8 mouse cellular contexts compared by ENCODE assay signal in the genomic region with DNA sequence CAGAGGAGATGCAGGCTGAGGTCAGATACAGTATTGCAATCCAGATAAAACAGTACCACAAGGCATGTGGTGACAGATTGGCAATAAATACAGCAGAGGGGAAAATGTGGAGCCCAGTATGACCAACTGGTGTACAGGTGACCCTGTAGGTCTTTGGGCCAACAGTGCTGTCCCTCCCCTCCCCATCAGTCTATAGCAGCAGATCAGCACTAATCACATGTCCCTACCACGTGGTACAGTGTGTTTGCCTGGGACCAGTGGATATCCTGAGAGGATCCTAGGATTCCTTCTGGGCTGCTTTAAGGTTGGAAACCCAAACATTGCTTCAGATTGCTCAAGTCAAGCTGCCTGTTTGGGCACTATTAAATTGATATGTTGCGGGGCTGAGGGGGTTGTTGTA. TPM values are rescaled to one million over a fixed set of nuclear protein-coding genes. Genes with fewer than 3 reads are reported as not detected.
DNase-seq lines count a peak whose midpoint lies in the region; ATAC-seq and TF ChIP-seq lines count a peak whose summit lies in the region.

No protein-coding gene starts in this region.

- TF ChIP-seq CTCF in E14TG2a.4 (conservative IDR thresholded peaks at IDR 0.05; ENCODE audit: low read length), result no peak

- no peak for ATAC-seq in heart, embryonic 16.5 days (replicated peaks; ENCODE audit: extremely low read depth, insufficient read depth, low FRiP score)
- no peak for ATAC-seq in liver, embryonic 16.5 days (ENCODE audit: low read depth)

- peak; percentile 89 for DNase-seq in heart, adult 11 months
- DNase-seq in heart, adult 9 months (ENCODE audit: low spot score in 2 of 2), result no peak
- no peak for DNase-seq in embryo, embryonic 9.5 days (ENCODE audit: extremely low spot score)
- DNase-seq in cerebellum, adult 8-10 months, result no peak
- no peak for DNase-seq in ovary, postnatal 10 days (ENCODE audit: low spot score)

- H3K27ac ChIP-seq in heart, embryonic 16.5 days (ENCODE audit: low read length), result no peak overlapping the region
- H3K27ac ChIP-seq in liver, embryonic 16.5 days (ENCODE audit: low read length), result no peak overlapping the region

- peak overlapping the region; percentile 98 for H3K4me2 ChIP-seq in heart, embryonic 16.5 days (ENCODE audit: low read depth, low read length)
- peak overlapping the region; percentile 92 for H3K4me2 ChIP-seq in liver, embryonic 16.5 days (ENCODE audit: low read depth, low read length)

- no peaks in the 10 kb centered on the region for H3K9me3 ChIP-seq in E14TG2a.4 (ENCODE audit: low read length)
- H3K9me3 ChIP-seq in heart, embryonic 16.5 days (replicated peaks; ENCODE audit: control insufficient read depth, low read length), result no peaks in the 10 kb centered on the region
- H3K9me3 ChIP-seq in liver, embryonic 16.5 days (replicated peaks; ENCODE audit: control insufficient read depth, low read length), result no peaks in the 10 kb centered on the region

- H3K36me3 ChIP-seq in E14TG2a.4 (ENCODE audit: insufficient read depth, low read length), result peaks cover 53% of the 10 kb centered on the region
- H3K36me3 ChIP-seq in heart, embryonic 16.5 days (ENCODE audit: control insufficient read depth, insufficient read depth), result peaks cover 34% of the 10 kb centered on the region
- peaks cover 19% of the 10 kb centered on the region for H3K36me3 ChIP-seq in liver, embryonic 16.5 days (ENCODE audit: control insufficient read depth, insufficient read depth)

- no peaks in the 10 kb centered on the region for H3K27me3 ChIP-seq in E14TG2a.4 (ENCODE audit: insufficient read depth, low read length)
- no peaks in the 10 kb centered on the region for H3K27me3 ChIP-seq in heart, embryonic 16.5 days (ENCODE audit: control insufficient read depth, insufficient read depth, low read length)
- no peaks in the 10 kb centered on the region for H3K27me3 ChIP-seq in liver, embryonic 16.5 days (ENCODE audit: control insufficient read depth, insufficient read depth, low read depth, low read length)

- peak overlapping the region; percentile 100 for H3K4me3 ChIP-seq in E14TG2a.4 (replicated peaks; ENCODE audit: low read length)
- H3K4me3 ChIP-seq in heart, embryonic 16.5 days (ENCODE audit: low read length), result peak overlapping the region; percentile 96
- peak overlapping the region; percentile 82 for H3K4me3 ChIP-seq in liver, embryonic 16.5 days (ENCODE audit: low read depth, low read length)

- 79% methylated on average over 2 of the region's 2 CpGs for WGBS in heart, embryonic 16.5 days
- WGBS in liver, embryonic 16.5 days (ENCODE audit: insufficient replicate concordance), result 78% methylated on average over 2 of the region's 2 CpGs

- H3K4me1 ChIP-seq in E14TG2a.4 (replicated peaks; ENCODE audit: low read depth, low read length), result peaks cover 37% of the 10 kb centered on the region
- H3K4me1 ChIP-seq in heart, embryonic 16.5 days (ENCODE audit: control insufficient read depth, insufficient read depth, low read length), result peaks cover 15% of the 10 kb centered on the region
- peaks cover 16% of the 10 kb centered on the region for H3K4me1 ChIP-seq in liver, embryonic 16.5 days (ENCODE audit: control insufficient read depth, low read depth, low read length)

- H3K9ac ChIP-seq in heart, embryonic 16.5 days (ENCODE audit: low read length), result peak overlapping the region; percentile 97
- peak overlapping the region; percentile 89 for H3K9ac ChIP-seq in liver, embryonic 16.5 days (ENCODE audit: low read depth, low read length)

RNA-seq across cellular contexts. Expression of a gene that starts 1.4 kb away (rescaled TPM):
- 24.7 and 28.4 TPM in 2 replicates for polyA plus RNA-seq in heart, embryonic 16.5 days (2015; fragmentation: Nextera tagmentation; extraction: Ambion mirVana)
- 15.3 and 17.2 TPM in 2 replicates for polyA plus RNA-seq in liver, embryonic 16.5 days (2015; fragmentation: Nextera tagmentation; extraction: Ambion mirVana)

RNA-seq across cellular contexts. Expression of a gene that starts 14.6 kb away (rescaled TPM):
- 0.14 TPM in 1 of 2 replicates, not detected in the other for polyA plus RNA-seq in heart, embryonic 16.5 days (2015; fragmentation: Nextera tagmentation; extraction: Ambion mirVana)
- polyA plus RNA-seq in liver, embryonic 16.5 days (2015; fragmentation: Nextera tagmentation; extraction: Ambion mirVana), result 0.02 TPM in 1 of 2 replicates, not detected in the other

RNA-seq across cellular contexts. Expression of a gene that starts 22.6 kb away (rescaled TPM):
- 10.3 and 10.6 TPM in 2 replicates for polyA plus RNA-seq in heart, embryonic 16.5 days (2015; fragmentation: Nextera tagmentation; extraction: Ambion mirVana)
- polyA plus RNA-seq in liver, embryonic 16.5 days (2015; fragmentation: Nextera tagmentation; extraction: Ambion mirVana), result 10.8 and 11.5 TPM in 2 replicates

RNA-seq across cellular contexts. Expression of a gene that starts 31.9 kb away (rescaled TPM):
- polyA plus RNA-seq in heart, embryonic 16.5 days (2015; fragmentation: Nextera tagmentation; extraction: Ambion mirVana), result 18.8 and 19.3 TPM in 2 replicates
- 12.6 and 14.0 TPM in 2 replicates for polyA plus RNA-seq in liver, embryonic 16.5 days (2015; fragmentation: Nextera tagmentation; extraction: Ambion mirVana)

RNA-seq across cellular contexts. Expression of a gene that starts 38.6 kb away (rescaled TPM):
- polyA plus RNA-seq in heart, embryonic 16.5 days (2015; fragmentation: Nextera tagmentation; extraction: Ambion mirVana), result 21.1 and 22.5 TPM in 2 replicates
- 14.7 and 16.2 TPM in 2 replicates for polyA plus RNA-seq in liver, embryonic 16.5 days (2015; fragmentation: Nextera tagmentation; extraction: Ambion mirVana)
